Mouse (Mus musculus) MEL (cell line): Measurements from ENCODE around the gene Siglec1.

ENCODE experiments used
- CTCF ChIP-seq, 3 experiments: IDR thresholded peaks in 2 of 3; conservative IDR thresholded peaks in 1 of 3; 2 replicates each; pipeline ENCODE4 v1.5.1; 2011 to 2012; ENCODE audit warnings: low read length in 3 of 3, low read depth in 2 of 3, mild to moderate bottlenecking in 2 of 3, improper control_type of control experiment in 1 of 3, inconsistent platforms in 1 of 3, mixed read lengths in 1 of 3, moderate library complexity in 1 of 3; ENCODE audit not compliant: control insufficient read depth in 1 of 3, insufficient read depth in 1 of 3, poor library complexity in 1 of 3, severe bottlenecking in 1 of 3
- ETS1 ChIP-seq: IDR thresholded peaks from 2 replicates; pipeline ENCODE4 v1.6.1; 2012; ENCODE audit warnings: low read depth, mild to moderate bottlenecking, inconsistent platforms, low read length, improper control_type of control experiment, moderate library complexity
- KAT2A ChIP-seq: conservative IDR thresholded peaks from 2 replicates; pipeline ENCODE4 v1.6.1; 2012; ENCODE audit warnings: low read depth, low read length, improper control_type of control experiment, inconsistent platforms
- MAFK ChIP-seq: IDR thresholded peaks from 2 replicates; pipeline ENCODE4 v1.6.1; 2011; ENCODE audit warnings: low read depth, mild to moderate bottlenecking, low read length, improper control_type of control experiment, borderline replicate concordance
- MAZ ChIP-seq: IDR thresholded peaks from 2 replicates; pipeline ENCODE4 v1.6.1; 2012; ENCODE audit warnings: low read depth, mild to moderate bottlenecking, inconsistent platforms, low read length, improper control_type of control experiment
- NELFE ChIP-seq: IDR thresholded peaks from 2 replicates; pipeline ENCODE4 v1.6.1; 2011; ENCODE audit warnings: low read depth, low read length, improper control_type of control experiment
- POLR2A ChIP-seq, 2 experiments: IDR thresholded peaks; 2 replicates each; pipeline ENCODE4 v1.6.1; 2011 to 2012; ENCODE audit warnings: low read length in 2 of 2, mild to moderate bottlenecking in 2 of 2, control low read depth in 1 of 2, improper control_type of control experiment in 1 of 2, low read depth in 1 of 2, moderate library complexity in 1 of 2; ENCODE audit not compliant: control insufficient read depth in 1 of 2, insufficient read depth in 1 of 2, poor library complexity in 1 of 2
- POLR2AphosphoS5 ChIP-seq: IDR thresholded peaks from 2 replicates; pipeline ENCODE4 v1.6.1; 2012; ENCODE audit warnings: low read depth, borderline replicate concordance, mild to moderate bottlenecking, inconsistent platforms, low read length, moderate library complexity, mixed read lengths
- TAL1 ChIP-seq: IDR thresholded peaks from 2 replicates; pipeline ENCODE4 v1.6.1; 2012; ENCODE audit warnings: mild to moderate bottlenecking, inconsistent platforms, low read length, moderate library complexity, mixed read lengths
- TCF12 ChIP-seq: IDR thresholded peaks from 2 replicates; pipeline ENCODE4 v1.6.1; 2014; ENCODE audit warnings: low read depth, mild to moderate bottlenecking, inconsistent platforms, low read length, improper control_type of control experiment, moderate library complexity
- ZKSCAN1 ChIP-seq: IDR thresholded peaks from 2 replicates; pipeline ENCODE4 v1.6.1; 2012; ENCODE audit warnings: low read depth, mild to moderate bottlenecking, inconsistent platforms, low read length, improper control_type of control experiment, moderate library complexity

DNA sequence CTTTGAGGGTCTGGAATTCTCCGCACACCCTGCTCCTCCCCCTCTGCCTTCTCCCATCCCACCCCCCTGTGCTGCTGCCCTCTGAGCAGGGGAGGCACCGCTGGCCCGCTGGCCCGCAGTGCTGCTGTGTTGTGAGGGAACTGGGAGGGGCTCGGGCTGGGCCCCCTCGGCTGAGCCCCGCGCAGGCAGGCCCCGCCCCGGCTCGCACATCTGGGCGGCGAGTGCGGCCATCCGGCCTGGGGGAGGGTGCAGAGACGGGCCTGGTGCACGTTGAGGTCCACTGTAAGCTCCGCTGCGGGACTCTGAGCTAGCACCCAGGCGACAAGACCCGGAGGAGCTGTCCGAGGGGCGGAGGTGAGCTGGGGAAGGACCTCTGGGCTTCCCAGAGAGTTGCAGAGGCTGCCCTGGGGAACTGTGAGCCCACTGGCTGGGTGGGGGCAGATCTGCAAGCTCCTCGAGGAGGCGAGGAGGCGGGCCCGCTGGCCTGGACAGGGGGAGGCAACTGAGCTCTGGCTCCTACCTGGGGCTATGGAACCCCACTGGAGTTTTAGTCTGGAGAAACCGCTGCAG is 40.7 kb upstream of the Siglec1 start, which contains the start of gene Hspa12b:
- TF ChIP-seq POLR2AphosphoS5 (no peak), TAL1 (no peak), KAT2A (no peak), POLR2A (IDR thresholded peaks at IDR 0.05; ENCODE audit: control insufficient read depth in 1 of 2, insufficient read depth in 1 of 2, low read depth in 1 of 2, low read length in 2 of 2, poor library complexity in 1 of 2) (no peak), ZKSCAN1 (no peak), CTCF (IDR thresholded peaks at IDR 0.05 in 2 of 3, conservative IDR thresholded peaks at IDR 0.05 in 1 of 3; ENCODE audit: control insufficient read depth in 1 of 3, insufficient read depth in 1 of 3, low read depth in 2 of 3, low read length in 3 of 3, poor library complexity in 1 of 3, severe bottlenecking in 1 of 3) (no peak), MAZ (no peak), TCF12 (no peak), NELFE (no peak), ETS1 (no peak), MAFK (no peak)
